Mouse (Mus musculus) E14TG2a.4 (cell line): Measurements from ENCODE around the gene Igfbp2.

Experiments
- CTCF ChIP-seq: conservative IDR thresholded peaks from 2 replicates; pipeline ENCODE4 v1.5.1; 2014; ENCODE audit warnings: low read length
- POU5F1 ChIP-seq: IDR thresholded peaks from 2 replicates; pipeline ENCODE4 v1.6.1; 2014; ENCODE audit warnings: low read length, borderline replicate concordance

- TF ChIP-seq CTCF: no peak
- TF ChIP-seq POU5F1: 0 out of 2 replicates have a peak, but pooled peaks have one; percentile 4
These were observed 18.7 kb upstream of the Igfbp2 start for GRCm38 (mm10) chr1:72805476-72806043.
